Mouse (Mus musculus): ENCODE measurements at regions not wholly inside any gene's neighbourhood (a gene's known extent, or its start where the extent isn't known, plus 50 kb on each side); places are given as distances from the start of the nearest gene placed in this dataset.
A peak's percentile ranks its signal among the peaks of the same experiment; 100 is the strongest.

GRCm38 (mm10) chr4:131254691-131255090, 310.5 kb downstream of the Matn1 start:
- no peak overlapping the region for H3K4me2 ChIP-seq (replicated peaks; ENCODE audit: low read depth, low read length, severe bottlenecking)
- H3K4me1 ChIP-seq (ENCODE audit: control insufficient read depth, insufficient read depth, low read length) = peaks cover 5% of the 10 kb centered on the region; the same call in 1 of the 2 replicates
- H3K9ac ChIP-seq (ENCODE audit: low read depth, low read length, severe bottlenecking) = no peak overlapping the region
- H3K36me3 ChIP-seq (ENCODE audit: control insufficient read depth, insufficient read depth, low read length) = no peaks in the 10 kb centered on the region
- H3K27ac ChIP-seq (replicated peaks; ENCODE audit: low read depth, low read length) = no peak overlapping the region
- TF ChIP-seq POLR2A (IDR thresholded peaks at IDR 0.05; ENCODE audit: borderline replicate concordance, extremely low read depth, insufficient read depth, insufficient read length) = no peak
- ATAC-seq (ENCODE audit: low FRiP score, low read depth) (no peak), DNase-seq (ENCODE audit: low spot score) (no peak)
- WGBS = 39% methylated on average over 6 of the region's 6 CpGs
- H3K9me3 ChIP-seq (ENCODE audit: control insufficient read depth, low read length) = no peaks in the 10 kb centered on the region
- H3K27me3 ChIP-seq (ENCODE audit: control insufficient read depth, insufficient read depth, low read length) = no peaks in the 10 kb centered on the region
- H3K4me3 ChIP-seq (replicated peaks; ENCODE audit: low read length) = no peak overlapping the region

GRCm38 (mm10) chr4:131261236-131261635, 317.1 kb downstream of the Matn1 start:
- no peak overlapping the region for H3K9ac ChIP-seq (ENCODE audit: low read depth, low read length, severe bottlenecking)
- 60% methylated on average over 2 of the region's 2 CpGs for WGBS
- no peak for DNase-seq (ENCODE audit: low spot score)
- no peaks in the 10 kb centered on the region for H3K9me3 ChIP-seq (ENCODE audit: control insufficient read depth, low read length)
- H3K4me1 ChIP-seq (ENCODE audit: control insufficient read depth, insufficient read depth, low read length) = no peaks in the 10 kb centered on the region
- no peak overlapping the region for H3K27ac ChIP-seq (replicated peaks; ENCODE audit: low read depth, low read length)
- no peak for ATAC-seq (ENCODE audit: low FRiP score, low read depth)
- no peak overlapping the region for H3K4me2 ChIP-seq (replicated peaks; ENCODE audit: low read depth, low read length, severe bottlenecking)
- no peak for TF ChIP-seq POLR2A (IDR thresholded peaks at IDR 0.05; ENCODE audit: borderline replicate concordance, extremely low read depth, insufficient read depth, insufficient read length)
- H3K36me3 ChIP-seq (ENCODE audit: control insufficient read depth, insufficient read depth, low read length) = no peaks in the 10 kb centered on the region
- no peaks in the 10 kb centered on the region for H3K27me3 ChIP-seq (ENCODE audit: control insufficient read depth, insufficient read depth, low read length)
- H3K4me3 ChIP-seq (replicated peaks; ENCODE audit: low read length) = no peak overlapping the region

- DNase-seq (ENCODE audit: low spot score) = no peak
- WGBS = 67% methylated on average over 6 of the region's 6 CpGs
Measured at GRCm38 (mm10) chr4:131262909-131263308, 318.7 kb downstream of the Matn1 start.

GRCm38 (mm10) chr4:131266764-131267163, 322.6 kb downstream of the Matn1 start:
- TF ChIP-seq POLR2A (IDR thresholded peaks at IDR 0.05; ENCODE audit: borderline replicate concordance, extremely low read depth, insufficient read depth, insufficient read length) = no peak
- no peak; the same call in 1 of the 2 replicates for ATAC-seq (ENCODE audit: low FRiP score, low read depth)
- Histone ChIP-seq H3K4me2 (replicated peaks; ENCODE audit: low read depth, low read length, severe bottlenecking) (no peak overlapping the region), H3K27ac (replicated peaks; ENCODE audit: low read depth, low read length) (no peak overlapping the region), H3K27me3 (ENCODE audit: control insufficient read depth, insufficient read depth, low read length) (no peaks in the 10 kb centered on the region), H3K9ac (ENCODE audit: low read depth, low read length, severe bottlenecking) (no peak overlapping the region), H3K36me3 (ENCODE audit: control insufficient read depth, insufficient read depth, low read length) (no peaks in the 10 kb centered on the region), H3K4me1 (ENCODE audit: control insufficient read depth, insufficient read depth, low read length) (0 out of 2 replicates have a peak, but pooled peaks cover 3% of the 10 kb centered on the region), H3K4me3 (replicated peaks; ENCODE audit: low read length) (no peak overlapping the region), H3K9me3 (ENCODE audit: control insufficient read depth, low read length) (no peaks in the 10 kb centered on the region)
- WGBS = 3% methylated on average over 9 of the region's 9 CpGs
- DNase-seq (ENCODE audit: low spot score) = no peak

More at GRCm38 (mm10) chr4:131262909-131263308, 318.7 kb downstream of the Matn1 start:
- Histone ChIP-seq H3K9ac (ENCODE audit: low read depth, low read length, severe bottlenecking) (no peak overlapping the region), H3K27me3 (ENCODE audit: control insufficient read depth, insufficient read depth, low read length) (no peaks in the 10 kb centered on the region), H3K4me1 (ENCODE audit: control insufficient read depth, insufficient read depth, low read length) (0 out of 2 replicates have a peak, but pooled peaks cover 3% of the 10 kb centered on the region), H3K4me3 (replicated peaks; ENCODE audit: low read length) (no peak overlapping the region), H3K36me3 (ENCODE audit: control insufficient read depth, insufficient read depth, low read length) (no peaks in the 10 kb centered on the region), H3K4me2 (replicated peaks; ENCODE audit: low read depth, low read length, severe bottlenecking) (no peak overlapping the region), H3K9me3 (ENCODE audit: control insufficient read depth, low read length) (no peaks in the 10 kb centered on the region), H3K27ac (replicated peaks; ENCODE audit: low read depth, low read length) (no peak overlapping the region)
- TF ChIP-seq POLR2A (IDR thresholded peaks at IDR 0.05; ENCODE audit: borderline replicate concordance, extremely low read depth, insufficient read depth, insufficient read length) = no peak
- ATAC-seq (ENCODE audit: low FRiP score, low read depth) = no peak

DNA sequence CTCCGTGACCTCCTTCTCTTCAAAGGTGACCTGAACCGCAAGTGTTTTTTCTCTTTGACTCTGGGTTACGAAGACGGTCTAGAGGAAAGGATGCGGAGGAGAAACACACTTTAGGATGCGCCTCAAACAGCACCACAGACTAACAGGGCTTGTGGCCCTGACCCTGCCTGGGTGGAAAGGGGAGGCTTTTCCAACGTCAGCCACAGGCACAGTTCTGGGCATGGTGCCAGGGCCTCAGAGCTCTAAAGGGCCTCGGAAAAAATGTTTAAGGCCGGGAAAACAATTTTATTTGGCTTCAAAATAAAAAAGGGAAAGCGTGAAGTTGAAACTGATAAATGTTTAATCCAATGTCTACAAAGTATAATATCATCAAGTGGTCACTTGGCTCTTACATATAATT, 323.6 kb downstream of the Matn1 start:
- Histone ChIP-seq H3K27ac (replicated peaks; ENCODE audit: low read depth, low read length) (no peak overlapping the region), H3K9me3 (ENCODE audit: control insufficient read depth, low read length) (no peaks in the 10 kb centered on the region)

More for the DNA sequence above, 323.6 kb downstream of the Matn1 start:
- no peaks in the 10 kb centered on the region for H3K36me3 ChIP-seq (ENCODE audit: control insufficient read depth, insufficient read depth, low read length)
- no peak overlapping the region for H3K9ac ChIP-seq (ENCODE audit: low read depth, low read length, severe bottlenecking)
- peak; percentile 74 for DNase-seq (ENCODE audit: low spot score)
- no peak overlapping the region for H3K4me2 ChIP-seq (replicated peaks; ENCODE audit: low read depth, low read length, severe bottlenecking)
- no peak for ATAC-seq (ENCODE audit: low FRiP score, low read depth)
- no peak for TF ChIP-seq POLR2A (IDR thresholded peaks at IDR 0.05; ENCODE audit: borderline replicate concordance, extremely low read depth, insufficient read depth, insufficient read length)
- H3K4me3 ChIP-seq (replicated peaks; ENCODE audit: low read length) = no peak overlapping the region
- H3K27me3 ChIP-seq (ENCODE audit: control insufficient read depth, insufficient read depth, low read length) = no peaks in the 10 kb centered on the region
- WGBS = 41% methylated on average over 10 of the region's 10 CpGs
- H3K4me1 ChIP-seq (ENCODE audit: control insufficient read depth, insufficient read depth, low read length) = 0 out of 2 replicates have a peak, but pooled peaks cover 3% of the 10 kb centered on the region
